Mouse (Mus musculus) cerebellum, postnatal 4 days (tissue): ENCODE results near the gene Itga7.

Experiments
- DNase-seq, 2 experiments: peaks; one replicate each; pipeline ENCODE4 v3.0.0; 2022; ENCODE audit warnings: low spot score in 2 of 2, mixed read lengths in 1 of 2

The Itga7 gene

DNA sequence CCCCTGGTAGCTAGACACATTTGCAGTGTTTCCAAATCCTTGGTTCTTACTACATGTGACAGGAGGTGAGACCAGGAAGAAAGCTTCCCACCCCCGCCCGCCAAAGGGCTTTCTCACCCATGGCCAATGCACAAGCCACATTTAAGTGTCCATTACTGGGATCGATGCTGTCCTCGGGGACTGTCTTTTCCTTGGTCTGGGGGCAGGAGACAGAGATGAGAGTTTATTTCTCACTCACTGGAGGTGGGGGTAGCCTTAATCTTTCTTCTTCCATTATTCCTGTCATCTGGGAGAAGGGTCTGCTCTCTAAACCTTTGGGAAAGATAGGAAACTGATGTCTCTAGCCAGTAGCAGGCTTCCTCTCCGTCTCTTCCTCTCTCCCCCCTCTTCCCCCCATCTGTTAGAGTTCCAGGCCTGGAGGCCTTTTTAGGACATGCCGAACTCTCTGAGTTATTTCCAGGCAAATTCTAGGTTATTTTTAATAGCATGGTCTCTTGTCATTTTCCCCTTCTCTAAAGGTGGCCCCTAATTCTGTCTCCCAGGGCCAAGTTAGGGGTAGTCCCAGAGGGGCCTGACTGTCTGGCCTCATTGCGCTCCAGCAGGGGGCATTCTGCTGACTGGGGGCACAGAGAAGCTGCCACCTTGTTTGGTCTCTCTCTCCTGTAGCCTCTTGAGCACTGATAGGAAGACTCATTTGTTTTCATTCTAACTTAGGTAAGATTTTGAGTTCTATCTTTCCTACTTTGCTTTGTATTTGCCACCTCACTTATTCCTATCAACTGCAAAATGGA lies 1.6 kb downstream of the Itga7 start:
- DNase-seq: no peak

GRCm38 (mm10) chr10:128935826-128936440 lies 2.3 kb downstream of the Itga7 start:
- DNase-seq: no peak

- no peak for DNase-seq
Measured at GRCm38 (mm10) chr10:128937756-128938390, 4.3 kb downstream of the Itga7 start.

GRCm38 (mm10) chr10:128938457-128938856 lies 4.8 kb downstream of the Itga7 start:
- peak; percentile 46 to 88 for DNase-seq

GRCm38 (mm10) chr10:128938974-128939373 lies 5.4 kb downstream of the Itga7 start:
- no peak for DNase-seq

DNA sequence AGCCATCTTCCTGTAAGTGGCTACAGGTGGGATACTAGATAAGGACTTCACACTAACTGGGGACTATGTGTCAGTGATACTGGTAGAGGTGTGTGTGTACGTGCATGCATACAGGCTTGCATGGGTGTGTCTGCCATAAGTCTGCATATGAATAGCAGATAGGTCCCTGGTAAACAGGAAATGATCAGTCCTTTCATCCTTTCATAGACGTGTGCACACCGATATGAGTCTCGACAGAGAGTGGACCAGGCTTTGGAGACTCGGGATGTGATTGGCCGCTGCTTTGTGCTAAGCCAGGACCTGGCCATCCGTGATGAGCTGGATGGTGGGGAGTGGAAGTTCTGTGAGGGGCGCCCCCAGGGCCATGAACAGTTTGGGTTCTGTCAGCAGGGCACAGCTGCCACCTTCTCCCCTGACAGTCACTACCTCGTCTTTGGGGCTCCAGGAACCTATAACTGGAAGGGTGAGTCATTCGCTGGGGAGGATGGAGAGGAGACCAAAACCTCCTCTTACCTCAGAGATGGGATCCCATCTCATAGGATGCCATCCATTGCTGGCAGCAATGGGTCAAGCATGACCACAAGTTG lies 7.0 kb downstream of the Itga7 start:
- no peak for DNase-seq

DNA sequence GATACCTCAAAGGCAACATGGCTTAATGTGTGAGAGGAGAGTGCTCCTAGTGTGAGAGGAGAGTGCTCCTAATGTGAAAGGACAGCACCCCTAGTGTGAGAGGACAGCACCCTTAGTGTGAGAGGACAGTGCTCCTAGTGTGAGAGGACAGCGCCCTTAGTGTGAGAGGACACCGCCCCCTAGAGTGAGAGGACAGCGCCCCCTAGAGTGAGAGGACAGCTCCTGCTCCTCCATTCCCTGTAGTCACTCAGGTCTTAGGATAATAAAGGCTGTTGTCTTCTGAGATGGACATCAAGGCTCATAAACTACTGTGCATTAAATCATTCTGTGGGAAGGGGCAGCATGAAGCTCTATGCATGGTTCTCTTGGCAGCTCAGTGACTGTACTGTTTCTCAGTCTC lies 12.1 kb downstream of the Itga7 start:
- peak in 1 of 2 experiments; percentile 50 for DNase-seq

GRCm38 (mm10) chr10:128947496-128947895 lies 13.9 kb downstream of the Itga7 start:
- no peak for DNase-seq

GRCm38 (mm10) chr10:128950208-128950887 lies 16.7 kb downstream of the Itga7 start:
- no peak for DNase-seq

DNA sequence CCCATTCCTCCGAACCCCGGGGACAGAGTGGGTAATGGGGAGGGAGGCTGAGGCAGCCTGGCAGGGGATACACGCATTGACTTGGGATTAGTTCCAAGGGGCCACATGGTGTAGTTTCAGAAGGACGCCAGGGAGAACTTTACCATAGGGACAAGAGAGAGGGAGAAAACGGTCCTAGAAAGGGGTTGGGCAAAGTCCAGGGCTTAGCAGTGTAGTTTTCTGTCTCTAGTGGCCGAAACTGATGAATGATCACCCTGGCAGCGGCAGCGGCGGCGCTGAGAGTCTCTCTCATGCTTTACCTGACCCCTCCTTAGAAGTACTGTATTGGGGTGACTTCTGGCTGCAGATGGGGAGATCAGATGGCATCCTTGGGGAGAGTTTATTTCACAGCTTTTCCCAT lies 24.7 kb downstream of the Itga7 start:
- no peak for DNase-seq

- DNase-seq: no peak
Measured at GRCm38 (mm10) chr10:128960142-128960541, 26.5 kb downstream of the Itga7 start.

DNA sequence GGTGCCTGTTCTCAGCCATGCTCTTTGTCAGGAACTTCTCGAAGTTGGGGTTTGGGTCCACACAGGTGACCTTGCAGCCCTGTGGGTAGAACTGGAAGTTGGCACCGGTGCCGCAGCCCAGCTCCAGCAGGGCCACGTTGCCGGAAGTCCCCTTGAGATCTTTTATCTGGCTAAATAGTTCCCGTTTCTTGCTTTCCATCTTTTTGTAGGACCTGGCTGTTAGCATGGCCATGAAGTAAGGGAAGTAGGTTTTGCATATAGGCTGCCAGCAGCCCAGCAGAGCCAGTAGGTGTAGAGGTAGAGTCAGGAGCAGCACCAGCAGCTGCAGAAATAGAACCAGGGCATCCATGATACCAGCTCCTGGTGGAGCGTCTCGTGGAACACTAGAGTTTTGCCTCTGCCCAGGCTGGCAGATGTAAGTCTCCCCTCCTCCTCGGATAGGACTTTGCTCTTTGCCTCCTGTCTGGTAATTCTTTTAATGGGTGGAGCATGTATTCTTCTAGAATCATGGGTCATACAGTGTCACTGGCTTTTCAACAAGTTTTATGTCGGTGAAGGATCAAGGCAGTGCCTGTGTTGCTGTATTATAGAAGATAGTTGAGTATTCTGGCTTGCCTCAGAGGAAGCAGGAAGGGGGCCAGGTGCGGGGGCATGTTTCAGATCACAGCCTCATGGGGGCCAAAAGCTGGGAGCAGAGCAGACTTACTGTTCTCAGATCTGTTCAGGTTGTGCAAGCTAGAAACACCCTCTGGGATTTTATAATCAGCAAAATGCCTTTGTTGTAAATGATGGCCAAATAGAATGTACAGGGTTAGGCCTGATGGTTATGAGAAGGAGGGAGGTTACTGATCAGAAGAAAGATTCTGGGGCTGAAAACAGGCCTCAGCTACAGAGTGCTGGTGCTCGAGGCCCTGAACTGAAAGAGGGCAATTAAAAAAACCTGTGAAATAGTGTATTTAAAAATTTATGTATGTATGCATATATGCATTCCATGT lies 27.3 kb downstream of the Itga7 start, which contains the start of gene Mettl7b:
TSS of gene Mettl7b (minus strand) at position 399 of the 995 bp plus-strand sequence.
- no peak for DNase-seq

DNA sequence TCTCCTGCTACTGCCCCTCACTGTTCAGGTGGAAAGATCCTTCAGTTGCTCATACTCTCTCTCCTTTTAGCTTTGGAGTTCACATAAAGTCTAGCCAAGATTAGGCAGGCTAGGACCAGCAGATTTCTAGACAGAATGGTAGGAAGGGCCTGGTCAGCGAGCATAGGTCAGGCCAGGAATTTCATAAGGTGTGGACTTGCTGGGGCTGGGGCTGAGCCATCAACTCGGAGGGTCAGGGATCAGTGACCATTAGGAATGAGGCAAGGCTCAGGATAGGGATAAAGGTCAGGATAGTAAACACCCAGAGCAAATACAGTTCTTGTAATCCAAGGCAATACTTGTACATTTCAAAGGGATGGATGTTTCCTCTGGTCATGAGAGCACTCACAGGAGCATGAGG lies 31.3 kb downstream of the Itga7 start:
- no peak for DNase-seq

DNA sequence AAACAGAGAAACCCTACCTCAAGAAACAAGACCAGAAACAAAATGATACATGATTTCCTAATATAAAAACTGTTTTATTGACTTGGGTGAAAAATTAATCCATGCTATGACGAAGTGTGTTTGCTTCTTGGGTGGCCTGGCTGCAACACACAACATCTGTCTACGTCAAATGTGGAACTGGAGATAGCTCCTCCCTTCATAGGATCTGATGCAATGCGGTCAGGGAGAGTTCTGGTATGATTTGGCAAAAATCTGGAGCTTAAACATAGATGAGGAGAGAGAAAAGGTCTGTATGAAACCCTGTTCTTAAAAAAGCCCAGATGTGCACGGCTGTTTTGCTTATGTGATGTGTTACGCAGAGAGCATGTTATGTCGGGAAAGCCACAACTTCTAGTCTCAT lies 32.3 kb downstream of the Itga7 start:
- no peak for DNase-seq

DNA sequence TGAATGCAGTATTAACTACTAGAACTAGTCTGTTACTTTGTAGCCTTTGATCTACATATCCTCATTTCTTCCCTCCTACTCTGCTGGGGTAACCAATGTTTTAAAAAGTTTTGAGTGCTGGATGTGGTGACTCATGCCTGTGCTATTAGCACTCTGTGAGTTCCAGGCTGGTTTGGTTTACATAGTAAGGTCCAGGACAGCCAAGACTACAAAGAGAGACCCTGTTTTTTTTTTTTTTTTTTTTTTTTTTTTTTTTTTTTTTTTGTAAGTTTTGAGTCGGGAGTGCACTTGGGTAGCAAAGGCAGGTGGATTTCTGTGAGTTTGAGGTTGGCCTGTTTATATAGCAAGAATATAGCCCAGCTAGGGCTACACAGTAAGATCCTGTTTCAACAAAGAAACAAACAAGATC lies 34.7 kb downstream of the Itga7 start:
- no peak for DNase-seq

DNA sequence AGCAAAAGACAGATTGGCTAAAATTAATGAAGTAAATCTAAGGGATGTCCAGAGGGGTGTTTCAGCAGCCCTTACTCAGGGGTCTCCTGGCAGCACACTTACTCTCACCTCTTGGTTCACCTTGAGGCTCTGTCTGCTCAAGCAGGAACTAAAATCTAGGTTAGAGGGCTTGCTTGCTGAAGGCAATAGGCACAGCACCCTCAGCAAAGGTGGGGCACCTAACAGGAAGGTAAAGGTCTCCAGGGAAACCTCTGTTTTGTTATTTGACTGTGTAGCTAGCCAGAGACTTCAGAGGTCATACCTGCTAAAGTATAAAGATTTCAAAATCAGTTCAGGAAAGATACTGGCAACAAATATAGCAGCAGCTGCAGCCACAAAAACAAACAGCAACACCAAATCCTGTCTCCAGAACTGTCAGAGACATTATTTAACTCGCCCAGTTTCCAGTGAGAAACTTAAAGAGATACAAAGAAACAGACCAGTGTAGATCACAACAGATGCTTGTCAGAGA lies 37.2 kb downstream of the Itga7 start:
- no peak for DNase-seq

- no peak for DNase-seq
Measured at GRCm38 (mm10) chr10:128972841-128973240, 39.2 kb downstream of the Itga7 start.

DNA sequence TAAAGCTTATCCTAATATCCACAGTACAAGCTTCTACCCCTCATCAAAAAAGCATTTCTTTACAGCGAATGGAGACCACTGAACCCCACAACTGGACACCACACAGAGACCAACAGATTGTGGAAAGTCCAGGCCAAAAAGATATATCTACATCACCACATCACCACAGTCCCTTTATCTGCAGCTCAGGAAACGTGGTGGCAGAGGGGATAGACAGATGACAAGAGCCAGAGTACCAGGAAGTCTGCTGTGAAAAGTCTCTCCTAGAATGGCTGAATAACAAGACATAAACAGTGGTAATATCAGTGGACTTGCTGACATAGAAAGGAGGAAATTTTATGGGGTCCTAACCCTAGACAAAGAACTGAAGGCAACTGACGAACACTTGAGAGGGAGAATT lies 42.8 kb downstream of the Itga7 start:
- DNase-seq: no peak

DNA sequence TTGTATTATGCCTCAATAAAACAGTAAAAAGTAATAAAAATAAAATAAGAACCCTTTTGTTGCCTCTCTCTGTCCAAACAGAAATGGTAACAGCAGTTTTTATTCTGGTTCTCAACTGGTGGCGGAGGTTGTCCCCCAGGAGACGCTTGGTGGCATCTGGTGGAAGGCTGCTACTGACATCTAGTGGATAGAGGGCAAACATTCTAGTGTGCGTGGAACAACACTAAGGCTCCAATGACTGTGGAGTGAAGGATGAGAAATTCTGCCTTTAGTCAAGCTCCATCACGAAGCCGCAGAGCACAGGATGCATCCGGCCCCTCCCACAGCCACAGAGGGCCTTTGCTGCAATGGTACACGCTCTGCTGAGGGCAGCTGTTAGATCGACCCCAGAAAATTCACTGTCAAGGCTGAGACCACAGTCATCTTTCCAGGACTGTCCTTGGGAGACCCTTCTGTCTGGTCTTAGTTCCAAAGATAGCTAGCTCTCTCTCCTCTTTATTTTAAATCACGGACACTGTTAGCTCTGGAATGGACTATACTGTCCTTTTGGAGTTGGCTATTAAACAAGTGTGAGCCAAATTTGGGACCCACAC lies 44.0 kb downstream of the Itga7 start:
- DNase-seq: peak in 1 of 2 experiments; percentile 58
